Mouse (Mus musculus) heart, postnatal 0 days (tissue): ENCODE data around the gene Fam210b.

Experiments used
- CTCF ChIP-seq: IDR thresholded peaks from 2 replicates; pipeline ENCODE4 v1.5.1; 2016; ENCODE audit warnings: antibody characterized with exemption, control low read depth, low read depth
- EP300 ChIP-seq: IDR thresholded peaks from 2 replicates; pipeline ENCODE4 v1.6.1; 2016; ENCODE audit warnings: antibody characterized with exemption, low read depth

GRCm38 (mm10) chr2:172404239-172404638, 58.9 kb downstream of the Fam210b start:
- TF ChIP-seq CTCF (no peak), EP300 (no peak)
